Mouse (Mus musculus): ENCODE measurements around the gene Nup98.

Gene Nup98

GRCm38 (mm10) chr7:102209756-102210721, at the start of gene Nup98, which contains the start of gene Pgap2:
TSS of gene Nup98 (minus strand) at chr7:102210176.
TSS of gene Pgap2 (plus strand) at chr7:102210208.
- DNase-seq (ENCODE audit: low read depth, low spot score) = peak; percentile 97

GRCm38 (mm10) chr7:102258753-102259152, 48.8 kb upstream of the Nup98 start:
- no peak for DNase-seq (ENCODE audit: low read depth, low spot score)

DNA sequence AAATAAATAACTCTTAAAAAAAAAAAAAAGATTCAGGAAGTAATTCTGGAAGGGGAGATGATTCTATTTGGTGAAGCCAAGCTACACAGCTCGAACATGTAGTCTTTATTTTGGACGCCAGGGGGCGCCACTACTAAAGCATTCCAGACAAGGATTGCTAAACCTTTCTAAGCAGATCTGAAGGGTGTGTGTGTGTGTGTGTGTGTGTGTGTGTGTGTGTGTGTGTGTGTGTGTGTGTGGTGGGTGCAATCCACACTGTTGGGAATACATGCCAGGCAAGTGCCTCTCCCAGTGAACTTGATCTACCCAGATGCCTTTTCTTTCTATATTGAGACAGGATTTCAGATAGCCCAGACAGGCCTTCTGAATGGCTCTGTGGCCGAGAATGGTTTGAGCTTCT, 48.2 kb upstream of the Nup98 start:
- DNase-seq (ENCODE audit: low read depth, low spot score) = peak; percentile 77

DNA sequence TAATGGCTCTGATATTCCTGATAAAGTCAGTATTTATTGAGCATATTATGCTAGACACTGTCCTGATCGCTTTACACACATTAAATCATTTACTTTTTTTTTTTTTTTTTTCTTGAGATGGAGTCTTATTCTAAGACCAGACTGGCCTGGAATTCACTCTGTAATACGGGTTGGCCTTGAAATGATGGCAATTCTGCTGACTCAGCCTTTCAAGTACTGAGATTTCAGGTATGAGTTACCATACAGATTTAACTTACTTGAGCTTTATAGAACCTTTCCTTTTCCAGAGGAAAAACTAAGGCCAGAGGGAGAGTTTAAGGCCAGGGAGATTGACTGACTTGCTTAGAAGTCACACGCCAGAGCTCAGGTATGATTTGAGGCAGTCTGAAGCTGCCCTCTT, 46.7 kb upstream of the Nup98 start:
- no peak for DNase-seq (ENCODE audit: low read depth, low spot score)

DNA sequence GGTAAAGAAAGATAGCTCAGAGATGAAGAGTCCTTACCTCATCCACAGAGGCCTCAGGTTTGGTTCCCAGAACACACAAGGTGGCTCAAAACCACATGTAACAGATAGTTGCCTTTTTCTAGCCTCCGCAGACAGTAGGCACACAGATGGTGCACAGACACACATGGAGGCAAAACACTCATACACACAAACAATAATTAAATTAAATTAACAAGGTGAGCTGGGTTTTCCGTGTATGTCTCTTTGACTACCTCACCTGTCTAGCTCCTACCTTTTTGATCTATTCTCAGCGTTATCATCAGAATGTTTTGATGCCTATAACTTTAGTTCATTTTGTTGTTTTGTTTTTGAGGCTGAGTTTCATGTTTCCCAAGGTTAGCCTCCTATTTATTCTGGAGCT, 46.0 kb upstream of the Nup98 start, which contains the start of gene Rhog:
TSS of gene Rhog (minus strand) at position 101 of the 400 bp plus-strand sequence.
- DNase-seq (ENCODE audit: low read depth, low spot score) = no peak

GRCm38 (mm10) chr7:102253631-102254030, 43.7 kb upstream of the Nup98 start:
- no peak for DNase-seq (ENCODE audit: low read depth, low spot score)

DNA sequence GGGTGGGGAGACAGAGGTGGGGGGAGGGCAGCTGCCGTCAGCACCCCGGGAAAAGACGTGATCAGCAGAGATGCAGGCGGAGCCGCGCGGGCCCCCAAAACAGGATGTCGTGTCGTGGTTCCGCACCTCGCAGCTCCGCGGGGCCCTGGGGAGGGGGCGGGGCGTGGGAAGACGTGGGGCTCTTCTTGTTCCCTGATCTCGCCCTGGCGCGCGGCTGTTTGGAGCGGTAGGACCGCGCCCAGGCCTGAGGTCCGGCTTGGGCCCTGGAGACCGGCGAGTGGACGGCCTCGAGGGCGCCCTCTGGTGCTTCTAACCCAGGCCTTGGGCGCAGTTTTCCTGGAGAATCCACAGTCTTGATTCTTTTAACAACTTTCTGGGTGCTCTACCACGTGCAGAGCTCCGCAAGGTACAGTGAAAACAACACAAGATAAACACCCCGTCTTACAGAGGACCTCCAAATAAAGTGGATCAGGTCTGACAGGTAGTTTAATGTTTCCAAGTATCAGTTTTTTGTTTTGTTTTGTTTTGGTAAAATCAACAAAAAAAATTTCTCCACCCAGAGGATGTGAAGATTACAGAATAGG, 40.7 kb upstream of the Nup98 start:
- DNase-seq (ENCODE audit: low read depth, low spot score) = peak; percentile 87

DNA sequence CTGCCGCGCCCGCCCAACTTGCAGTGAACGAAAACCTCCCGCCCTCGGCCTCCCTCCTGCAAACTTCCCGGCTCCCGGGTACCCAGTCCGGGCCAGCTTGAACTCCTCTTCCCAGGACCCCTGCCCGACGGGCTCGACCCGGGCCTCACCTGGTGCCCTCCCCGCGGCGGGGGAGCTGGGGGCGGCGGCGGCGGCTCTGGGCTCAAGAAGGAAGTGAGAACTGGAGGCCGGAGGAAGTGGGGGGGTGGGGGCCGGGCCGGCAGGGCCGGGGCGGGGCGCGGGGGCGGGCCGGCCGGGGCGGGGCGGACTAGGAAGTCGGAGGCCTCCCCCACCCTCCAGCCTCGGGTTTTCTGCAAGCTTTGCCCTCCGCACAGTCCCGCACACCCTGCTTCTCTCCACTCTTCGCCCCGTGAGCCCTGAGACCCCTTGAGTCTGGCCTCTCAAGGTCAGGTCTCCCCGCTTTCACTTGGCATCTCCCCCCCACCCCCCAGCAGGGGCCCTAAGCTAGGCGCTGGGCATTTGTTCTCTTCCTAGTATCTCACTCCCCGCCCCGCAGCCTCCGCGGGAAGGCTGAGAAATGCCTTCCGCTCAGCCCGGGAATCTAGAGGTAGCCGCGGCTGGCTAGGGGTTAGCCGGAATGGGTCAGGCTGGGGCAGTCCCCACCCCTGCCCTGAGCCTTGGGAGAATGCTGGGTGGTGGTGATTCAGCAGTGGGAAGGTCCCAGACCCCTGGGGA, 40.1 kb upstream of the Nup98 start:
- peak; percentile 62 for DNase-seq (ENCODE audit: low read depth, low spot score)

DNA sequence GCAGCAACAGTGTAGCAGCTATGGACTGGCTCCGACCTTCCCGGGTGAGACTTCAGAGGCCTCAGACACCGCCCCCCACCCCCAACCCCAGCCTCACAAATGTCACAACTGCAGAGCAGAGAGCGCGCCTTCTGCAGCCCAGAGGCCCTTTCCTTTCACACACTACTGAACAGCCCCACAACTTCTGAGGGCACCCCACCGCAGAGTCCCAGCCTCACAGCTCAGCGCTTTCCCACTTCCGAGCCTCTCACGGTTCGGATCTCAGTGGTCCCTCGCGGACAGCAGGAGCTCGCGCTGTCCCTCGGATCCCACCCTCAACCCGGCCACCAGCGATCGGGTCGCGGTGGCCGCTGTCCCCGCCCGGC, 39.5 kb upstream of the Nup98 start:
- no peak for DNase-seq (ENCODE audit: low read depth, low spot score)

DNA sequence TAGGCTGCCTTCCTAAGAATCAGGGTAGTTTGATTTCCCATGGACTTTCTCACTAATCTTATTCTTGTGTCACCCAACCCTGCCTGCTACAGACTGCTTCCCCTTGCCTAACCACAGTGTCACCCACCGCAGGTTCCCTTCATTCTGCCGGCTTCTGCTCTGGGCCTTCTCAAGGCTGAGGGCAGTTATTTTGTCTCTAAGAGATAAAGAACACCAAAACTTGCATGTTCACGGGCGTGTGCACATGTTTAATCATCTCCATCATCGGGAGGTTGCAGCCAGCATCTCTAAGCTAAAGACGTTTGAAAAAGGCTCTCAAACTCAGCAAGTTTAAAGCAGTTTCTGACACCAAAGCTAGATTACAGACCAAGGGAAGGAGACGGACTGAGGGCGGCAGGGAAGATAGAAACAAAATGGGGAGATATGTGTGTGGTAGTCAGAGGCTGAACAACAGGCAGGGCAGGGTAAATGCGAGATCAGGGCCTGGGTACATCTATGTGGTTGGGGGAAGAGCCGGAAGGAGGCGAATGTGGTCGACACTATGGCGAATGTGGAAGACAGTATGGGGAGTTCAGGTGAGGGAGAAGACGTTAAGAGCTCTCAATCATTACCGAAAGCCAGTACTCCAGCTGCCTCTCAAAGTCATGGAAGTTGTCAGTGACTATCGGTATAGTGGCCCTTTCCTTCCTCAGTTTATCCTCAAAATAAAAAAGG, 38.9 kb upstream of the Nup98 start:
- DNase-seq (ENCODE audit: low read depth, low spot score) = no peak

- DNase-seq (ENCODE audit: low read depth, low spot score) = no peak
Observed at GRCm38 (mm10) chr7:102246956-102247797, 37.2 kb upstream of the Nup98 start.

- DNase-seq (ENCODE audit: low read depth, low spot score) = no peak
Observed at GRCm38 (mm10) chr7:102246265-102246664, 36.3 kb upstream of the Nup98 start.

DNA sequence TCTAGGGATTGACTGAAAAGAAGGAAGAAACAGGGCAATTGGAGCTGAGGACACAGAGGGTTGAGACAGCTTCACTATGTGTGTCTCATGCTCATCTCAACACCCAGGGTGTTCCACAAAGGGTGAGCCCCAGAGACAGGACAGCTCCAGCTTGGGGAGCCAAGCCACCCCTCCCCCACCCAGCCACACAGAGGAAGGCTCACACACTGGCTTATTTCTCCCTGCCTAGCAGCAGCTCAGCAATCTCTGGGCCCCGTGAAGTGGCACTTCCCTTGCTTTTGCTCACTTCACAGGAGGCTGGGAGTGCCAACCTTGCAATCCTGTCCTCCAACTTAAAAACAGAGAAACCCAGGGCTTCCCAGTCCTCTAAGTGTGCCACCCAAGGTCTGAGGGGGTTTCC, 35.8 kb upstream of the Nup98 start:
- no peak for DNase-seq (ENCODE audit: low read depth, low spot score)

DNA sequence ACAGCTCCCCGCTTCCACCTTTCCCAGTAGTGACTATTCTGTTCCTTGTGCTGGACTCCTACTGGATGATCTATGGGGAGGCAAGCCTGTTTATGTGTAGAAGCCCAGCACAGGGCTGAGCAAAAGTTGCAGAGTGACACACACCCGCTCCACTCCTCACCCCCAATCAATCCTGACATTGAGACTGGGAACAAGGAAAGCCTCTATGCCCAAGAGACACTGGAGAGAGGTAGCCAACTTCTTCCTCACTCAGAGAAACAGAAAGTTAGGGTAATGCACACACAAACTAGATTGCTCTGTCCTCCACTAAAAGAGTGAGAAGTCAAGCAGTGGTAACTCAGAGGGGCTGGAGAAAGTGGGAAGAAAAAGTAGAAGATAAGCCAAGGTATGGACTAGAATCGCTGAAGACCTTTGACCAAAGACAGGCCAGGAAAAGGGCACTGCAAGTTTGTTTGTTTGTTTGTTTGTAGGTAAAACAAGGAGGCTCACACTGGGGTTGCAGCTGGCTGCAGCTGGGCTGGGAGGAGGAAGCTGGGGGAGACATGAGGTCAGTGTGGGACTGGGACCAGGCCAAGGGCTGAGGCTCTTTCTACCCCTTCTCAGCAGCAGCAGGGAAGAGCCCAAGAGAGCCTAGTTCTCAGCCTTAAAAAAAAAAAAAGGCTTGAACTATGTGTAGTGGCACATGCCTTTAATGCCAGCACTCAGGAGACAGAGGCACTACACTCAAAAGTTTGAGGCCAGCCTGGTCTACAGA, 35.0 kb upstream of the Nup98 start:
- no peak for DNase-seq (ENCODE audit: low read depth, low spot score)

- no peak for DNase-seq (ENCODE audit: low read depth, low spot score)
Observed at GRCm38 (mm10) chr7:102243870-102244269, 33.9 kb upstream of the Nup98 start.

DNA sequence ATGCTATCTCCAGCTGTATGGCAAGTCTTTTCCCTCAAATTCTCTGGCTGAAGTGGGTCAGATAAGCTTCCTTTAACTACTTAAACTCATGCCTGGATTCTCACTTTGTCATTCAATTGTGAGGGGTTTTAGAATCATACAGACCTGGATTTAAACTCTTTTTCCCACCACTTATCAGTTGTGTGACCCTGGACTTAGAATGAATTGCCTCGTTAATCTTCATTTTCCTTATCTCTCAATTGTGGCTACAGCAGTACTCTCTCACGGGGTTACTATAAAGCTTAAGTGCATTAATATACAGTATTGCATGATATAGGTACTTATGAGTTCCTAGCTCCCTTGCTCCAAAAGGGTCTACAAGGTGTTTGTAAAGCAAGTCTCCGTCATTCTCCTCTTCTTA, 32.9 kb upstream of the Nup98 start:
- DNase-seq (ENCODE audit: low read depth, low spot score) = no peak

- no peak for DNase-seq (ENCODE audit: low read depth, low spot score)
Observed at GRCm38 (mm10) chr7:102242371-102242770, 32.4 kb upstream of the Nup98 start.

DNA sequence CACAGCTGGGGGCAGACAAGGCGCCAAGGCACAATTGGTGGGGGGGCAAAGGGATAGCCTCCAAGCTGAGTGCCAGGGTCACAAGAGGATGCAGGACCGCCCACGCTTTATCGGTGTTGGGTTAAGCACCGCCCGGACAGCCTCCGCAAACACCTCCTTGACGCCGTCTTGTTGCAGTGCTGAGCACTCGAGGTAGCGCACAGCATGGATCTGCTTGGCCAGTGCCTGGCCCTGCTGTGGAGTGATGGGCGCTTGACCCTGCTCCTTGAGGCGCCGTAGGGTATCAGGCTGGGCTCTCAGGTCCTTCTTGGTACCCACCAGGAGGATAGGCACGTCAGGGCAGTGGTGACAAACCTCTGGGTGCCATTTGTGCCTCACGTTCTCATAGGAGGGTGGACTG, 29.6 kb upstream of the Nup98 start:
- no peak for DNase-seq (ENCODE audit: low read depth, low spot score)

DNA sequence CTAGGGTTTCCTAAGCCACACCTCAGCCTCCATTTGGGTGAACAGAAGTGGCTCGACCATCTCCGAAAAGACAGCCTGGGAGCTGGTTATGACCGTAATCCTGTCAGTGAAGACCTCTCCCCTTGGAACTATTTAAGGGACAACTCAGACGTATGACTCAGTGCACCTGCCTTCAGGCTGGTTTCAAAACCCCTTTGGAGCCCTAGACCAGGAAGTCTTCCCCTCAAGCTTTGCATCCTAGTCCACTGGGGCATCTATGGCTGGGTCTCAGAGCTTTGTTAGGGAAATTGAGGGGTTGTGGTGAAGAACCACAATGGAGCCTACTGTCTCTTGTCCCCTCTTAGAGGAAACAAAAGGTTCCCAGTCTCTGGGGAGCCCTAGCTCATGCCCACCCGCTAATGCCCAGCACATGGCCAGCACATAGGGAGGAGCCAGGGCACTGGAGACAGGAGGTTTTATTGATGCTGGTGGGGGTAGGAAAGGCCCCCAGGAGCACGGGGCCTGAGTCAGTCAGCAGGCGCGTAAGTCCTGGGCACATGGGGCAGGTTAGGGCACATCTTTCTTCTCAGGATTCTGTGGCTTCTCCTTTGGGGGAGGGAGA, 28.8 kb upstream of the Nup98 start:
- DNase-seq (ENCODE audit: low read depth, low spot score) = no peak

GRCm38 (mm10) chr7:102233059-102233458, 23.1 kb upstream of the Nup98 start:
- no peak for DNase-seq (ENCODE audit: low read depth, low spot score)

Data from skeletal muscle tissue, adult 2 months (tissue).